Mouse (Mus musculus) neural tube, embryonic 12.5 days (tissue): ENCODE measurements around the gene Lgals4. TPM values are rescaled to one million over a fixed set of nuclear protein-coding genes. Genes with fewer than 3 reads are reported as not detected.
A peak's percentile ranks its signal among the peaks of the same experiment; 100 is the strongest.

Experiments
- ATAC-seq: fragments of 200-750 bp; cut with Nextera tagmentation; 2 replicates; pipeline ENCODE4 v1.8.0; 2017; ENCODE audit warnings: low read depth, mild to moderate bottlenecking, moderate TSS enrichment, moderate library complexity; ENCODE audit not compliant: low FRiP score
- H3K27ac ChIP-seq: fragments of 300-500 bp; sonication (generic); 2 replicates; pipeline ENCODE4 v1.5.1; 2016
- H3K27me3 ChIP-seq: fragments of 300-500 bp; sonication (generic); replicated peaks from 2 replicates; pipeline ENCODE4 v1.6.1; 2016; ENCODE audit warnings: mild to moderate bottlenecking
- H3K36me3 ChIP-seq: fragments of 300-500 bp; sonication (generic); 2 replicates; pipeline ENCODE4 v1.6.1; 2016; ENCODE audit warnings: mild to moderate bottlenecking
- H3K4me1 ChIP-seq: fragments of 300-500 bp; sonication (generic); 2 replicates; pipeline ENCODE4 v1.6.1; 2016
- H3K4me2 ChIP-seq: fragments of 300-500 bp; sonication (generic); replicated peaks from 2 replicates; pipeline ENCODE4 v1.6.1; 2016; ENCODE audit warnings: mild to moderate bottlenecking
- H3K4me3 ChIP-seq: fragments of 300-500 bp; sonication (generic); 2 replicates; pipeline ENCODE4 v1.5.1; 2016
- H3K9ac ChIP-seq: fragments of 300-500 bp; sonication (generic); 2 replicates; pipeline ENCODE4 v1.6.1; 2016; ENCODE audit warnings: mild to moderate bottlenecking
- H3K9me3 ChIP-seq: fragments of 300-500 bp; sonication (generic); 2 replicates; pipeline ENCODE4 v1.6.1; 2016; ENCODE audit warnings: mild to moderate bottlenecking
- WGBS: fragments of 180-500 bp; shearing (Covaris S2); methylation state at CpG from one replicate; pipeline ENCODE4 v1.1.7; 2016; 5-methylcytosine and 5-hydroxymethylcytosine counted together
- polyA plus RNA-seq: library from polyadenylated mRNA; unstranded; fragments of >200 nt; fragmentation: Nextera tagmentation; extraction: Ambion mirVana; gene quantifications from 2 replicates; pipeline ENCODE4 v1.2.1, GENCODE M21; 2016

The Lgals4 gene
- 4.6 and 4.9 TPM in 2 replicates for polyA plus RNA-seq

GRCm38 (mm10) chr7:28833723-28834347 lies at the start of gene Lgals4:
TSS of gene Lgals4 (plus strand) at chr7:28833854.
- Histone ChIP-seq H3K4me2 (no peak within 1 kb of the TSS), H3K4me1 (no peaks in the 10 kb centered on the region), H3K36me3 (peaks cover 21% of the 10 kb centered on the region), H3K9ac (no peak within 1 kb of the TSS), H3K27me3 (no peaks in the 10 kb centered on the region), H3K9me3 (no peaks in the 10 kb centered on the region), H3K4me3 (no peak within 1 kb of the TSS), H3K27ac (no peak within 1 kb of the TSS)
- whole genome bisulfite sequencing, result 86% methylated on average over 6 of the region's 6 CpGs
- ATAC-seq, result no peak

GRCm38 (mm10) chr7:28785161-28785560 lies 48.5 kb upstream of the Lgals4 start:
- Histone ChIP-seq H3K4me1 (peaks cover 2% of the 10 kb centered on the region), H3K4me3 (no peak overlapping the region), H3K27ac (no peak overlapping the region), H3K27me3 (no peaks in the 10 kb centered on the region), H3K9me3 (no peaks in the 10 kb centered on the region), H3K4me2 (no peak overlapping the region), H3K36me3 (peaks cover 34% of the 10 kb centered on the region), H3K9ac (no peak overlapping the region)
- 71% methylated on average over 5 of the region's 5 CpGs for WGBS
- ATAC-seq, result no peak

GRCm38 (mm10) chr7:28787884-28788283 lies 45.8 kb upstream of the Lgals4 start:
- 94% methylated on average over 9 of the region's 9 CpGs for WGBS
- H3K27me3 ChIP-seq, result no peaks in the 10 kb centered on the region
- no peak overlapping the region for H3K4me3 ChIP-seq
- no peaks in the 10 kb centered on the region for H3K4me1 ChIP-seq
- H3K36me3 ChIP-seq, result peaks cover 28% of the 10 kb centered on the region
- no peak for ATAC-seq
- no peak overlapping the region for H3K9ac ChIP-seq
- no peak overlapping the region for H3K27ac ChIP-seq
- H3K4me2 ChIP-seq, result no peak overlapping the region
- H3K9me3 ChIP-seq, result no peaks in the 10 kb centered on the region

- H3K4me1 ChIP-seq, result no peaks in the 10 kb centered on the region
- ATAC-seq, result no peak
- H3K4me3 ChIP-seq, result no peak within 1 kb of the TSS
- H3K27me3 ChIP-seq, result no peaks in the 10 kb centered on the region
- no peaks in the 10 kb centered on the region for H3K9me3 ChIP-seq
- H3K9ac ChIP-seq, result no peak within 1 kb of the TSS
- H3K36me3 ChIP-seq, result peaks cover 25% of the 10 kb centered on the region
- 78% methylated on average over 5 of the region's 5 CpGs for WGBS
- H3K4me2 ChIP-seq, result no peak within 1 kb of the TSS
- H3K27ac ChIP-seq, result no peak within 1 kb of the TSS
Measured at GRCm38 (mm10) chr7:28788307-28789195, 45.1 kb upstream of the Lgals4 start, which contains the start of gene Rinl. TSS of gene Rinl (plus strand) at chr7:28788969.

GRCm38 (mm10) chr7:28789235-28789634 lies 44.4 kb upstream of the Lgals4 start:
- no peak for ATAC-seq
- H3K4me1 ChIP-seq, result no peaks in the 10 kb centered on the region
- H3K9me3 ChIP-seq, result no peaks in the 10 kb centered on the region
- no peak overlapping the region for H3K4me2 ChIP-seq
- 81% methylated on average over 3 of the region's 3 CpGs for WGBS
- H3K9ac ChIP-seq, result no peak overlapping the region
- no peak overlapping the region for H3K4me3 ChIP-seq
- H3K27me3 ChIP-seq, result no peaks in the 10 kb centered on the region
- H3K27ac ChIP-seq, result no peak overlapping the region
- H3K36me3 ChIP-seq, result peaks cover 21% of the 10 kb centered on the region

- Histone ChIP-seq H3K27ac (no peak overlapping the region), H3K27me3 (no peaks in the 10 kb centered on the region), H3K4me1 (no peaks in the 10 kb centered on the region), H3K4me2 (no peak overlapping the region), H3K36me3 (peaks cover 21% of the 10 kb centered on the region), H3K9ac (no peak overlapping the region), H3K4me3 (no peak overlapping the region), H3K9me3 (no peaks in the 10 kb centered on the region)
- 53% methylated on average over 8 of the region's 8 CpGs for WGBS
- ATAC-seq, result no peak
Measured at GRCm38 (mm10) chr7:28790066-28790806, 43.4 kb upstream of the Lgals4 start.

- no peak overlapping the region for H3K4me3 ChIP-seq
- no peak overlapping the region for H3K27ac ChIP-seq
- H3K36me3 ChIP-seq, result peaks cover 9% of the 10 kb centered on the region; the same call in 1 of the 2 replicates
- no peak overlapping the region for H3K4me2 ChIP-seq
- ATAC-seq, result no peak
- no peaks in the 10 kb centered on the region for H3K27me3 ChIP-seq
- H3K4me1 ChIP-seq, result peaks cover 4% of the 10 kb centered on the region
- no peak overlapping the region for H3K9ac ChIP-seq
- H3K9me3 ChIP-seq, result no peaks in the 10 kb centered on the region
Measured at GRCm38 (mm10) chr7:28791706-28792105, 41.9 kb upstream of the Lgals4 start.

- H3K4me3 ChIP-seq, result no peak overlapping the region
- H3K27ac ChIP-seq, result no peak overlapping the region
- no peak overlapping the region for H3K9ac ChIP-seq
- H3K27me3 ChIP-seq, result no peaks in the 10 kb centered on the region
- no peak overlapping the region for H3K4me2 ChIP-seq
- peaks cover 8% of the 10 kb centered on the region for H3K4me1 ChIP-seq
- WGBS, result 84% methylated on average over 14 of the region's 14 CpGs
- ATAC-seq, result no peak
- H3K9me3 ChIP-seq, result no peaks in the 10 kb centered on the region
- peaks cover 4% of the 10 kb centered on the region; the same call in 1 of the 2 replicates for H3K36me3 ChIP-seq
Measured at GRCm38 (mm10) chr7:28792391-28793185, 41.1 kb upstream of the Lgals4 start.

GRCm38 (mm10) chr7:28793834-28794233 lies 39.8 kb upstream of the Lgals4 start:
- peaks cover 8% of the 10 kb centered on the region for H3K4me1 ChIP-seq
- no peak overlapping the region for H3K9ac ChIP-seq
- H3K4me2 ChIP-seq, result no peak overlapping the region
- WGBS, result 44% methylated on average over 2 of the region's 2 CpGs
- no peak for ATAC-seq
- H3K4me3 ChIP-seq, result no peak overlapping the region
- H3K27ac ChIP-seq, result no peak overlapping the region
- no peaks in the 10 kb centered on the region for H3K9me3 ChIP-seq
- H3K36me3 ChIP-seq, result no peaks in the 10 kb centered on the region
- no peaks in the 10 kb centered on the region for H3K27me3 ChIP-seq

- Histone ChIP-seq H3K4me1 (peaks cover 8% of the 10 kb centered on the region), H3K36me3 (no peaks in the 10 kb centered on the region), H3K9ac (no peak overlapping the region), H3K4me3 (no peak overlapping the region), H3K4me2 (no peak overlapping the region), H3K9me3 (no peaks in the 10 kb centered on the region), H3K27me3 (no peaks in the 10 kb centered on the region), H3K27ac (no peak overlapping the region)
- WGBS, result 87% methylated on average over 3 of the region's 3 CpGs
- no peak for ATAC-seq
Measured at GRCm38 (mm10) chr7:28794496-28794895, 39.2 kb upstream of the Lgals4 start.

GRCm38 (mm10) chr7:28795832-28796231 lies 37.8 kb upstream of the Lgals4 start:
- no peak overlapping the region for H3K4me3 ChIP-seq
- 0 out of 2 replicates have a peak overlapping the region, but pooled peaks have one; percentile 50 for H3K4me2 ChIP-seq
- H3K4me1 ChIP-seq, result peaks cover 8% of the 10 kb centered on the region
- 81% methylated on average over 15 of the region's 15 CpGs for WGBS
- H3K9me3 ChIP-seq, result no peaks in the 10 kb centered on the region
- no peaks in the 10 kb centered on the region for H3K36me3 ChIP-seq
- no peak overlapping the region for H3K9ac ChIP-seq
- no peak for ATAC-seq
- H3K27ac ChIP-seq, result no peak overlapping the region
- no peaks in the 10 kb centered on the region for H3K27me3 ChIP-seq
